Mouse (Mus musculus) liver, adult 2 months (tissue): Measurements from ENCODE around the gene Dnah8. TPM values are rescaled to one million over a fixed set of nuclear protein-coding genes. Genes with fewer than 3 reads are reported as not detected.

Experiments
- DNase-seq: peaks from one replicate; pipeline ENCODE4 v3.0.0-alpha.2; 2011; ENCODE audit warnings: low read depth, low spot score; ENCODE audit errors: extremely low read depth
- H3K27ac ChIP-seq: fragments of 200-500 bp; replicated peaks from 2 replicates; pipeline ENCODE4 v1.5.1; 2012; ENCODE audit warnings: low read depth, mild to moderate bottlenecking, control low read depth, inconsistent platforms, low read length; ENCODE audit not compliant: insufficient read depth
- H3K27me3 ChIP-seq: fragments of 200-500 bp; 2 replicates; pipeline ENCODE4 v1.6.1; 2012; ENCODE audit warnings: mild to moderate bottlenecking, moderate library complexity, low read length, inconsistent platforms; ENCODE audit not compliant: control insufficient read depth, insufficient read depth
- H3K36me3 ChIP-seq: fragments of 200-500 bp; 2 replicates; pipeline ENCODE4 v1.6.1; 2012; ENCODE audit warnings: low read length, inconsistent platforms; ENCODE audit not compliant: control insufficient read depth, insufficient read depth
- H3K4me1 ChIP-seq: fragments of 200-500 bp; 2 replicates; pipeline ENCODE4 v1.6.1; 2011; ENCODE audit warnings: low read length; ENCODE audit not compliant: control insufficient read depth, insufficient read depth
- H3K4me3 ChIP-seq: fragments of 200-500 bp; 2 replicates; pipeline ENCODE4 v1.5.1; 2011; ENCODE audit warnings: low read depth, mild to moderate bottlenecking, control low read depth, low read length, moderate library complexity; ENCODE audit not compliant: insufficient read depth
- H3K79me2 ChIP-seq: fragments of 200-500 bp; 2 replicates; pipeline ENCODE4 v1.6.1; 2012; ENCODE audit warnings: inconsistent platforms, mild to moderate bottlenecking, low read length, moderate library complexity; ENCODE audit not compliant: control insufficient read depth, insufficient read depth
- H3K9ac ChIP-seq: fragments of 200-500 bp; 2 replicates; pipeline ENCODE4 v1.6.1; 2012; ENCODE audit warnings: low read depth, mild to moderate bottlenecking, control low read depth, inconsistent platforms, low read length
- CTCF ChIP-seq: fragments of 200-500 bp; IDR thresholded peaks from 2 replicates; pipeline ENCODE4 v1.5.1; 2011; ENCODE audit warnings: low read depth, low read length, control low read depth
- POLR2A ChIP-seq: fragments of 200-500 bp; IDR thresholded peaks from 2 replicates; pipeline ENCODE4 v1.6.1; 2011; ENCODE audit warnings: low read length, control low read depth; ENCODE audit not compliant: insufficient read depth; ENCODE audit errors: extremely low read depth
- WGBS: fragments of 180-500 bp; shearing (Covaris S2); methylation state at CpG from one replicate; pipeline ENCODE4 v1.1.7; 2018; 5-methylcytosine and 5-hydroxymethylcytosine counted together
- polyA plus RNA-seq: library from polyadenylated mRNA; depleted of rRNA; stranded (reverse); fragments of >200 nt; gene quantifications from 2 replicates; pipeline ENCODE4 v1.2.3, GENCODE M21; 2012
- total RNA-seq: library from RNA; depleted of rRNA; stranded (reverse); fragments of >200 nt; gene quantifications from 2 replicates; pipeline ENCODE4 v1.2.3, GENCODE M21; 2014

Gene Dnah8
- total and polyA plus RNA-seq, 2 experiments: 0.18 to 0.20 TPM

GRCm38 (mm10) chr17:30860606-30861005, 236.5 kb downstream of the Dnah8 start:
- 54% methylated on average over 7 of the region's 7 CpGs for WGBS
- Histone ChIP-seq H3K4me1 (peaks cover 2% of the 10 kb centered on the region; the same call in 1 of the 2 replicates), H3K79me2 (no peaks in the 10 kb centered on the region), H3K27me3 (no peaks in the 10 kb centered on the region), H3K9ac (no peak overlapping the region), H3K27ac (no peak overlapping the region), H3K36me3 (no peaks in the 10 kb centered on the region), H3K4me3 (no peak overlapping the region)
- TF ChIP-seq POLR2A (no peak), CTCF (no peak)
- DNase-seq: no peak

- no peak overlapping the region for H3K9ac ChIP-seq
- H3K27me3 ChIP-seq: no peaks in the 10 kb centered on the region
- no peaks in the 10 kb centered on the region for H3K79me2 ChIP-seq
- no peak overlapping the region for H3K27ac ChIP-seq
- no peak overlapping the region for H3K4me3 ChIP-seq
- H3K36me3 ChIP-seq: no peaks in the 10 kb centered on the region
- H3K4me1 ChIP-seq: peaks cover 2% of the 10 kb centered on the region; the same call in 1 of the 2 replicates
- no peak for TF ChIP-seq CTCF
- no peak for TF ChIP-seq POLR2A
- no peak for DNase-seq
- WGBS: 71% methylated on average over 8 of the region's 8 CpGs
These were observed 242.1 kb downstream of the Dnah8 start for GRCm38 (mm10) chr17:30866281-30866680.

- 75% methylated on average over 9 of the region's 9 CpGs for WGBS
These were observed 242.8 kb downstream of the Dnah8 start for GRCm38 (mm10) chr17:30866966-30867365.

GRCm38 (mm10) chr17:30871040-30871439, 246.9 kb downstream of the Dnah8 start:
- Histone ChIP-seq H3K9ac (no peak overlapping the region), H3K4me3 (no peak overlapping the region), H3K36me3 (no peaks in the 10 kb centered on the region), H3K4me1 (no peaks in the 10 kb centered on the region), H3K27me3 (no peaks in the 10 kb centered on the region), H3K27ac (no peak overlapping the region), H3K79me2 (no peaks in the 10 kb centered on the region)
- WGBS: 36% methylated on average over 10 of the region's 10 CpGs
- TF ChIP-seq POLR2A: no peak
- no peak for TF ChIP-seq CTCF
- no peak for DNase-seq

More at GRCm38 (mm10) chr17:30866966-30867365, 242.8 kb downstream of the Dnah8 start:
- TF ChIP-seq POLR2A: no peak
- TF ChIP-seq CTCF: no peak
- H3K9ac ChIP-seq: no peak overlapping the region
- H3K27ac ChIP-seq: peak overlapping the region; percentile 4; the same call in 1 of the 2 replicates
- H3K79me2 ChIP-seq: no peaks in the 10 kb centered on the region
- no peaks in the 10 kb centered on the region for H3K4me1 ChIP-seq
- no peak overlapping the region for H3K4me3 ChIP-seq
- no peak for DNase-seq
- H3K36me3 ChIP-seq: no peaks in the 10 kb centered on the region
- H3K27me3 ChIP-seq: no peaks in the 10 kb centered on the region

GRCm38 (mm10) chr17:30874276-30874675, 250.1 kb downstream of the Dnah8 start:
- H3K9ac ChIP-seq: no peak overlapping the region
- no peaks in the 10 kb centered on the region for H3K27me3 ChIP-seq
- WGBS: 58% methylated on average over 15 of the region's 15 CpGs
- no peaks in the 10 kb centered on the region for H3K79me2 ChIP-seq
- H3K4me3 ChIP-seq: no peak overlapping the region
- H3K36me3 ChIP-seq: no peaks in the 10 kb centered on the region
- H3K27ac ChIP-seq: no peak overlapping the region
- TF ChIP-seq CTCF: peak; percentile 39
- TF ChIP-seq POLR2A: no peak
- H3K4me1 ChIP-seq: no peaks in the 10 kb centered on the region
- DNase-seq: no peak

- no peaks in the 10 kb centered on the region for H3K4me1 ChIP-seq
- no peak for TF ChIP-seq CTCF
- TF ChIP-seq POLR2A: no peak
- no peak overlapping the region for H3K9ac ChIP-seq
- WGBS: 58% methylated on average over 7 of the region's 7 CpGs
- no peaks in the 10 kb centered on the region for H3K36me3 ChIP-seq
- H3K27me3 ChIP-seq: no peaks in the 10 kb centered on the region
- no peak overlapping the region for H3K27ac ChIP-seq
- no peaks in the 10 kb centered on the region for H3K79me2 ChIP-seq
- H3K4me3 ChIP-seq: no peak overlapping the region
- DNase-seq: no peak
These were observed 253.3 kb downstream of the Dnah8 start for GRCm38 (mm10) chr17:30877456-30877855.
